Mouse (Mus musculus) left cerebral cortex, adult 18-20 months (tissue): ENCODE measurements around the gene Dlst. TPM values are rescaled to one million over a fixed set of nuclear protein-coding genes. Genes with fewer than 3 reads are reported as not detected.
A peak's percentile ranks its signal among the peaks of the same experiment; 100 is the strongest.

ENCODE experiments used
- DNase-seq, 2 experiments: peaks; one replicate each; pipeline ENCODE4 v3.0.0; 2021 to 2022; ENCODE audit warnings: low spot score in 2 of 2, mixed read lengths in 1 of 2
- long read RNA-seq, 2 experiments: library from polyadenylated mRNA; stranded (forward); transcript quantifications; one replicate each; pipeline ENCODE4 v2.0.0; 2021
- total RNA-seq, 2 experiments: library from RNA; stranded (reverse); gene quantifications; 2 replicates each; pipeline ENCODE4 v1.2.3; 2021

Dlst gene
- total RNA-seq = 100 to 1,000 TPM; 147 to 157 TPM
- long read RNA-seq, experiment 1, transcript Dlst-201 (15 exons, 2,764 nt) = major isoform, 31 of 69 reads
- long read RNA-seq, experiment 1, partial matches to known transcripts = 27 of 69 reads
- long read RNA-seq, experiment 1, other reads (novel, unspliced or antisense) = 10 of 69 reads
- long read RNA-seq, experiment 2, transcript Dlst-201 (15 exons, 2,764 nt) = major isoform, 26 of 64 reads
- long read RNA-seq, experiment 2, partial matches to known transcripts = 34 of 64 reads
- long read RNA-seq, experiment 2, other reads (novel, unspliced or antisense) = 3 of 64 reads

DNA sequence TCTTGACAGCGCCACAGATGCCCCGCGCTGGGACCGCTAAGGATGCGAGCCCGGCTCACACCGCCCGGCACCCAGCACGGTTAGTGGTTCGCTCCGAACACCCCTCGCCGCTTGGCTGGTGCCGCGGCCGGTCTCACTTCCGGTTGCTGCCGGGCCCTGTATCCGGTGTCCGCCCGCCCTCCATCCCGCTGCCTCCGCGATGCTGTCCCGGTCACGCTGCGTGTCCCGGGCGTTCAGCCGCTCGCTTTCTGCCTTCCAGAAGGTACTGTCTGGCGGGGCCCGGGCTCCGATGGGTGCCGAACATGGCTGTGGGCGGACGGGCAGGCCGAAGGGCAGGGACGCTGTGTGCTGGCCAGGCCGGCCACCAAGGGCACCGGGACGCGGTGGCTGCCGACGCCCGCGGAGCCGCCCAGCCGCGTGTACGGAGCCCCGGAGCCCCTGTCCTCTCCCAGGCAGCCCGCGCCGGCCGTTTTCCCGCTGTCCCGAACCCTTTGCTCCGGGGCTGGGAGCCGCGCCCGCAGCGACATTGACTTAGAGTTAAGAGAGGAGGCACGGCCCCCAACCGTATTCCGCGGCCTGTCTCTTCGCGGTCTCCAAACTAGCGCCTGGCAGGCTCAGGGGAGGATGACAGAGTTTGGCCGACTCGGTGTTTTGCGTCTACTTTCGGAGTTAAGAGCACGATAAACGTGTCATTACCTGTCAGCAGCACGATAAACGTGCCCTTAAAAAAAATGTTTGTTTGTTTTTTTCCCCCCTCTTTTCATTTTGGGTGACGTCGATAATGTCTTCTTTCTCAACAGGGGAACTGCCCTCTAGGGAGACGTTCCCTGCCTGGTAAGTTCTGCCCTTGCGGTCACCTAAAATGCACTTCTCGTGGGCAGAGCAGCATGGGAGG lies at the start of gene Dlst, which contains the start of gene Prox2:
TSS of gene Dlst (plus strand) at position 136 of the 895 bp plus-strand sequence.
TSS of gene Prox2 (minus strand) at position 62 of the 895 bp plus-strand sequence.
- peak; percentile 86 to 92 for DNase-seq

DNA sequence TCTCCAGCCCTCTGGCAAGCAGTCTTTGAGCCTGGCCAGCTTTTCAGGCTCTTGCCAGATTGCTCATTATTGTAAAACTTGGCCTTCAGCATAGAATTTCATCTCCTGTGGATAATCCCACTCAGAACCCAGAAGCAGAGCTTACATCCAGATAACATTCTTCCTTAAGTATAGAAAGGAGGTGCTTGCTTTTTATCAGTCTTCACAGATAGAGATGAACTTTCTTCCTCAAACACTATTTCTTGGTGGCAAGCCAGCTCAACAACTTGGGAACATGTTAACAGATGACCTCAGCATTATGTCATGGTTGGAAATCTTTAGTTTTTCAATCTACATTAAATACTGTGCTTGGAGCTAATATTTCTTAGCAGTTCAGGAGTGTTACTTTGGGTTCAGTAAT lies 39.6 kb upstream of the Dlst start:
- DNase-seq = no peak

DNA sequence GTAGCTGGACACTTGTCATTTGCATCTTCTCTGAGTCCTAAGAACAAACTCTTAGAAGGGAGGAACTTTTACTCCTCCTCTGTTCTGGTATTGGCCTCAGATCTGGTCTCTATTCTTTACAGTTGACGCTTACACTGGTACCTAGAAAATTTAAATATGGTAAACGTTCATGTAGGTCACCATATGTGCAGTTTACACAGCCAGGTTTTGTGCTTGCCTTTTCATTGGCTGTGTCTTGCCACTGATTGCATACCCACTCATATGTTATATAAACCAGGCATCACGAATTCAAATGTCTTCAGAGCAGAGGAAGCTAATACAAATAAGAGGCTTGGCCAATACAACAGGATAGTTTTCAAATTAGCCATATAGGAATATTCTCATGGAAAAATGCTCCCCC lies 33.5 kb upstream of the Dlst start:
- DNase-seq = peak in 1 of 2 experiments; percentile 24

DNA sequence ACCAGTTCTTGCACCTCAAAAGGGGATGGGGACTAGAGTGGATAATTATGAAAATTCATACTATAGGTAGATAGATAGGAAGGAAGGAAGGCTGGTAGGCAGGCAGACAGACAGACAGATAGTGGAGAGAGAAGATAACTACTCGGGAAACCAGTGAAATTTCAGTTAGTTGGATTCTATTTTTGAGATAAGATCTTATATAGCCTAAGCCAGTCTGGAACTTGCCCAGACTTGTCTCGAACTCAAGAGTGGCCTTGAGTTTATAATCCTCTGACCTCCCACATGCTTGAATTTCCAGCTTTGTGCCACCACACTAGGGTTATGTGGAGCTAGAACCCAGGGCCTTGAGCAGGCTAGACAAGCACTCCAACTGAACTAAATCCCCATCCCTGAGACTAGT lies 26.4 kb upstream of the Dlst start:
- no peak for DNase-seq

DNA sequence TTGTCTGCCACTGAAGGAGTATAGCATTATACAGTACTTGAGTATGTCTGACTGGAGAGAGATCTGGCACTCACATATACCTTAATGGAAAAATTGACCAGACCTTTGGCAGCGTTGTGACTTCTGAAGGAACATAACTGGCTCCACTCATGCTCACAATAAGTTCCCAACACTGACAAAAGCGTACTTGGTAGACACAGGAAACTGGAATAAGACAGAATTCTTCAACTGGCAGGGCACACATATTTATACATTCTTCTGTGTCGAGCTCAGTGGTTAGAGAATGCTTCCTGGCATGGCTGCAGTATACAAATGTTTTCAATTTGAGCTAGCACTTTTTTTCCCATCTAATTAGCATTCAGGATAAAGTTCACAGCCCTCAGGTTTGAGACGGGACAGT lies 25.7 kb upstream of the Dlst start:
- no peak for DNase-seq

DNA sequence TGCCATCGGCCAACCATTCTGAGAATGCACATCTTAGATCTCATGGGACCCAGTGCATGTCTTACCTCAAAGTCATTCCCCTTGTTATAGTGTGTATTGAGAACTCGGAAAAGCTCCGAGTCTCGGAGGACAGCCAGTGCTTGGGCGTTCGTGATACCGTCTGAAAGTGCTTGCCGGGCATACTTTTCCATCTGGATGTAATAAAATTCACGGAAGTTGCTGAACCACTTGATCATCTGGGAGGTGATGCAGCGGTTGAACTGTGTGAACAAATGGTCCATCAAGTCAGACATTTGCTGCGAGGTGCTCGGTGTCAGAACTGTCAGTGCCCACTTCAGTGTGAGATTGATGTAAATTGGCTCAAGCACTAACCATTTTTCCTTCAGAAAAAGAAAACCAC lies 22.8 kb upstream of the Dlst start:
- no peak for DNase-seq

DNA sequence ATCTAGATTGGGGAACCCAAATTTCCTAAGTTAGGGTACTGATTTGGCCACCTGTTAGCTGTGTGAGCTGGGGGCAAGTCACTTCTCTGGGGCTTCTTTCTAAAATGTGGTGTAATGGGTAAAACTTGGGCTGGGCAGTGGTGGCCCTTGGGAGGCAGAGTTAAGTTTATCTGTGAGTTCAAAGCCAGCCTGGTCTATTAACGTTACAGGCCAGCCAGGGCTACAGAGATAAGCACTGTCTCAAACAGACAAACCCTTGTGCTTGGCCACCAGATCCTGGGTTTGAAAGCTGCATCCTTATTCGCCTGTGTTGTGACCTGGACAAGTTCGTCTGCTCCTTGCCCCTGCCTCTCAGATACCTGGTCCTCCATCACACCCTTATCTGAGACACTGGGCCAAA lies 19.4 kb upstream of the Dlst start:
- no peak for DNase-seq

DNA sequence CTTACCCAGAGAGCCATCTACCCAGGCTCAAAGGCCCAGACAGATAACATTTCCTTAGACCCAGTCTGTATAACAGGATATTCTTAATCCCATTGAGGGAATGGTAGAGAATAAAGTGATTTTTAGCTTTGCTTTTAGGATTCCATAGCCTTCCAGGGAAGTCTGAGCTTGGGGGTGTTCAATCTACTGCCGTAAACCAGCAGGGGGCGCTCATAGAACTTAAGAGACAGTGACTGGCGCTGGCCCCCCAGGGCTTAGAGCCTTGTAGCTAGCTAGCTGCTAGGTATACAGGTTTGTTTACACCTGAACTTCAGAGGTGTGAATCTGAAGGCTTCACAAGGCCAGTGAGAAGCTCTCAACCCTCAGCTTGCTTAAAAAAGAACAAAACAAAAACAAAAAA lies 18.4 kb upstream of the Dlst start:
- peak; percentile 67 to 79 for DNase-seq

DNA sequence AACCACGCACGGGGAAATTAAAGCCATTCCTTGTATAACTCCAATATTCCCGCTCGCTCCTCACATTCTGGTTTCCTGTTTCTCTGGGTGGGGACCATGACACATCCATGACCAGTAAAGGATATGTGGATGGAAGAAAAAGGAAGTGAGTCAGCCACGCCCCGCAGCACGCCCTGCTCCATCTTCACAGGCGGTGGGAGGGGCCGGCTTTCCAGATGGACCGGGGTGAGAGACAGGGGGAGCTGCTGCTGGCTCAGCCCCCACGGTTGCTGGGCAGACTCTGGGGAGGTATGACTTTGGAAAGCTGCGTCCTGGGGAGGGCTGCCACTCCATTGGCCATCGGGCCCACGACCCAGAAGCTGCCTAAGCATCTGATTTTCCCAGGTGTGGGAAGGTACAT lies 16.6 kb upstream of the Dlst start:
- peak; percentile 60 to 61 for DNase-seq

DNA sequence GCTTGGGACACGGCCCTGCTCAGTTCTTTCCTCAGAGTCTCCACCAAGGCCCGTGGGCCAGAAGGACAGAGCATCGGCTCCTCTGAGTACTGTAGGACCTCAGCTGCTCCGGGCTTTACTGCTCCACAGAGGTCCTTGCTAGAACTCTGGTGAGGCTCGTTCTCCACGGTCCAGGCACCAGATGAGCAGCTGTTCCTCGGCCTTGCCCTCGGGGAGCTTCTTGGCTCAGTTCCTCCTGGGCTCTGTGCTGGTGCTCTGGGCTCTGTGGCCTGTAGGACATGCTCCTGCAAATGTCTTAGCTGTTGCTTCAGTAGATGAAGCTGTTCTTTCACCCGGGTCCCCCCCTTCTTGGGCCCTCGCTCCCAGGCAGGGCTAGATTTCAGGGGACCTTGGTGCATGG lies 15.9 kb upstream of the Dlst start:
- no peak for DNase-seq

DNA sequence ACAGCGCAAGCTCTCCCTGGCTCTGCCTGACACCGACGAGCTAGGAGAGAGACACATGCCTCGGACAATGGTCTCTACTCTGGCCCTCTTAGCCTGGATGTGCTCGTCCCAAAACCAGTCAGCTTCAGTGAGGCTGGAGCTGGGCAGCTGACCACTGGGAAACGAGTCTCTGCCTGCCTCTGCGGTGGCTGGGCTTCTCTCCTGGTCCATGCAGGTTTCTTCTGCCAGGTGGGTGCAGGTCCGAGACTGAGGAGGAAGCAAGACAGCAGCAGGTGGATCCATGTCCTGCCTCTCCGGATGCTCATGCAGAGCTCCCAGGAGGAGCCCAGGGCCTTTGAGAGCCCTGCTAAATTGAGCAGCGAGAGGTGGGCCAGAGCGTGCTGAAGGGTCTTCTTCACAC lies 15.5 kb upstream of the Dlst start:
- DNase-seq = no peak

DNA sequence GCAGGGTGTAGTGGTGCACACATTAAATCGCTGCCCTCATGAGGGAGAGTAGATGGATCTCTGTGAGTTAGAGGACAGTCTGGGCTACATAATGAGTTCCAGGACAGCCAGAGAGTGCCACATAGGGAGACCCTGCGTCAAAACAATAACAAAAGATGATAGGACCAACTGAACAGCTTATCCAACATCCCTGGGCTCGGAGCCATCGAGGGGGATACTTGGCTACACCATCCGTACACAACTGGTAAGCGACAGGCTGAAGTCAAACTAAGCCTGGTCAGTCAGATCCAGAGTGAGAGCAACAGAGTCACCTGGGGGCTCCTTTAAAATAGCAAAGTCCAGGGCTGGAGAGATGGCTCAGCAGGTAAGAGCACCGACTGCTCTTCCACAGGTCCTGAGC lies 14.8 kb upstream of the Dlst start:
- DNase-seq = no peak

DNA sequence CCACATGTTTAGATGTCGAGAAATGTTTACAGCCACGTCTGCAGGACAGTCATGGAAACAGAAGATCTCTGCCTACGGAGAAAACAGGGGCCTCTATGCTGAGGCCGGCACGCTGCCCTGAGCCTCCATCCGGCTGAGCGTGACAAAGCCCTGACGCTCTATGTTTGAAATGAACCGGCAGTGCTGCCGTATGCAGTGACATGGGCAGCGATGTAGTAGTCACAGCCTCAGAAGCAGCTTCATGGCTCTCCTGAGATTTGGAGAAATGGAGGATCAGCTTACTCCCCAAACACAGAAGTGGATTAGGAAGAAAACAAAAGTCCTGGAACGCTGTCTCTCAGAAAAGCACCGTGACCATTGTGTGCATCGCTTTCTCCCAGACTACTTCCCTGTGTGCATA lies 9.6 kb upstream of the Dlst start:
- no peak for DNase-seq

DNA sequence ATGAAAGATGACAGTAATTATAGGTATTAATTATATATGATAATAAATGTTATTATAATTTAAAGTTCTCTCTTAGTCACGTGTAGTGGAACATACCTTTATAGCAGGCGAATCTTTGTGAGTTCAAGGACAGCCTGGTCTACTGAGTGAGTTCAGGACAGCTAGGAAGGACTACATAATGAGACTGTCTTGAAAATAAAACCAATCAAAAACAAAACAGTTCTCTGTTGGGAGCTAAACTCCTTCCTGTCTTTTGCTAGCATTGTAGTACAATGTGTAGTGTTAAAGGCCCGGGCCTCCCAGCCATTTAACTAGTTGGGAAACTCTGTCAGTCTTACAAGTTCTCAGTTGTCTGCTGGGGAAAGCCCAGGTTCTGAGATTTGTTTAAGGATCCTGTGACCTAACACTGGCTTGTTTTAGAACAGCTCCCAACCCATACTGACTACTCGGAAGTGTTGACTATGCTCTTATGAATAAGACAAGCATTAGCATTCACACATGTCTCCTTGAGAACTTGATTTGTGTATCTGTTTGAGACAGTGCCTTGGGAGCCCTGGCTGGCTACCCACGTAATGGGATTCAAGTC lies 9.0 kb upstream of the Dlst start:
- no peak for DNase-seq

DNA sequence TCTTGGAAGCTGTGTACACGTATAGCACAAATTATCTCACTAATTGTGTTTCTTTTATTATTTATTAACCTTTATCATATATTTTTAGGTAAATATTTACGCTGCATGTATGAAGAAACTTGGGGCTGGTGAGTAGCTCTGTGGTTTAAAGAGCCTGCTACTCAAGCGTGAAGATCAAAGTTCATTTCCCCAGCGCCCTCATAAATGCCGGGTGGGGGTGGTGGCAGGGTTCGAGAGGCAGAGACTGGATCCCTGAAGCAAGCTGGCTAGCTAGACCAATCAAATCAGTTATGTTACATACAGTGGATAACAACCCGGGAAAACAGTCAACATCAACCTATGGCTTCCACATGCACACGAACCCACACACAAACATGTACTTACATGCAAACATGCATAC lies 7.5 kb upstream of the Dlst start:
- no peak for DNase-seq

DNA sequence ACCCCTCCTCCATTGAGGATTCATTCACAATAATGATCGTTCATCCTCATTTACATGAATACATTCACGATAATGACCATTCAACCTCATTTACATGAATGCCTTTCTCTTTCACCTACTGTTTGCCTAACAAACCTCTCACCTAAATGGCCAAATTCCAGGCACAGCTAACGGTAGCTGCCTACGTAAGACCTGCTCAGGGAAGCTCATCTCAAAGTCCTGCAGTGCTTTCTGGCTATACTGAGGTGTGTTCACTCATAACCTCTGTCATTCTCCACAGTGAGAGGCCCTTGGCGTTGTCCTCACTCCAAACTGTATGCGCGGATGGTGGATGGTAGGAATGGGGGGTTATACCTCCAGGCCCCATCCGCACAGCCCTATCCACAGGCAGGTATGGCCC lies 5.8 kb upstream of the Dlst start:
- no peak for DNase-seq

DNA sequence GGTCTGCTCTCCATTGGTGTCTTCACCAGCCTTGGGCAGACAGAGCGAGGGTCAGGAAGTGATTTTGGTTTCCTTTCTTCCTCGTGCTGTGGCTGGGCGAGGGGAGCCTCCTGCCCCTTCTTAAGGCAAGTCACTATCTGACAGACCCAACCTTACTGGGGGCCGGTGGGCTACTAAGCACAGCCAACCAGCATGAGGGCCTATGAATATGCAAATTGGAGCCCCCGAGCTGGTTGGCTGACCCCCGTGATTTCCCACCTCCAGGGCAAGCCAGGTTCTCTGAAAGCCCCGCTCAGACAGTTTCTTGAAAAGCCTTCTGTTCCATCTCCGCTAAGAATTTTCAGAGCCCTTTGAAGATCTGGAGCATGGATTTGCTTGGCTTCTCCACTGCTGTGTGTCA lies 4.3 kb upstream of the Dlst start:
- DNase-seq = no peak

DNA sequence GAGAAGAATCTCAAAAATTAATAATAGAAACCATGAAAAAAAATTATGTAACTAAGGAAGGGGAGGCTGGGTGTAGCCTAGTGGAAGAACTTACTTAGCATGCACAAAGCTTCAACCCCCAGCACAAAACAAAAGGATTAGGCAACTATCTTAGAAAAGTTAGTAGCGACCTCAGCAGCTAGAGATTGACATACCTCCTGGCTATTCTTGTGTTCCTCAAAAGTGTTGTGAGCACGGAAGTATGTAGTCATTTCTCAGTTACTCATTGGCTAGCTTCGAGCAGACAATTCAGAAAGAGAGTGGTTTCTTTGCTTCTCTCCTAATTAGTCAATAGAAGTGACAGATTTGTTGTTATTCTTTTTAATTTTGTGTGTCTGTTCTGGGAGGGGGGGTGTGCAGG lies 2.0 kb upstream of the Dlst start:
- no peak for DNase-seq

DNA sequence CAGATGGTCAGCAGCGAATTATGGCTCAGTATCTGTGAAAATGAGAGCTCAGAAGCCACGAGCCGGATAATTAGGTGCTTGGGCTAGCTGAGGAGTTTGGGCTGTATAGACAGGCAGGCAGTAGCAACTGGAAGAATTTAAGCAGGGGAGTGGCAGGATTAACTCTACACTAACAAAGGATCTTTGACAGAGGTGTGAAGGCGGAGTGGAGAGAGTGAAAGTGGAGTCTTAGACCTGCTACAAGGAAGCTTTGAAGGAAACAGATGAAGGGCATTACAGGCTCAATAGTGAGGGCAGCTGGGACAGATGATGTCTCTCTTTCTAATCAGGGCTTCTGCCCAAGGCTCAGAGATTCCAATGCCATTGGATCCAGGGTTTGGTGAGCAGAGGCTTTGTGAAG lies 1.2 kb upstream of the Dlst start:
- DNase-seq = no peak

DNA sequence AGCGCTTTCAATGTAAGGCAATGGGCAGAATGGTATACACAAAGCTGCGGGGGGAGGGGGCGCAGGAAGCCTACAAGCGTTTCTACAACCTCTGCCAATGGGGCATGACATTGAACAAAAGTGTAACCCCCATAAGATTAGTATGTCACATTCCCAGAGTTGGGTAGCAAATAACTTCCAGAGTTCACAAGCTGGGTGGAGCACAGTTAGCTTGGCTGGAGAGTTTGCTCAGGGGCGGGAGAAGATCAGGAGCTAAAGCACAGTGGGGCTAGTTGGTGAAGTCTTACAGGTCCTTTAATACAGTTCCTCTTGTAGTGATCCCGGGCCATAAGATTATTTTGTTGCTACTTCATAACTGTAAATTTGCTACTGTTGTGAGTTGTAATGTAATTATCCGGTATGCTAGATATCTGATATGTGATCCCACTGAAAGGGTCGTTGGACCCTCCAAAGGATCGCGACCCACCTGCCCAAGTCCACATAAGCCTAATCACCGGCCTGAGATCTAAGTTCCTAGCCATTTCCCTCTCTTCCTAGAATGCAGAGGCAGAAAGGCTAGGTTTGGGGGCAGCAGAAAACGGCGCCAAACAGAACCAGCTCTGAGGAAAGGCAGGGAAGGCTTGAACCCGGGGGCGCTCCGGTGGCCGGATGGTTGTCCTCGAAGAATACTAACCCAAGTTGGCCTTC lies 479 bp upstream of the Dlst start:
- no peak for DNase-seq

DNA sequence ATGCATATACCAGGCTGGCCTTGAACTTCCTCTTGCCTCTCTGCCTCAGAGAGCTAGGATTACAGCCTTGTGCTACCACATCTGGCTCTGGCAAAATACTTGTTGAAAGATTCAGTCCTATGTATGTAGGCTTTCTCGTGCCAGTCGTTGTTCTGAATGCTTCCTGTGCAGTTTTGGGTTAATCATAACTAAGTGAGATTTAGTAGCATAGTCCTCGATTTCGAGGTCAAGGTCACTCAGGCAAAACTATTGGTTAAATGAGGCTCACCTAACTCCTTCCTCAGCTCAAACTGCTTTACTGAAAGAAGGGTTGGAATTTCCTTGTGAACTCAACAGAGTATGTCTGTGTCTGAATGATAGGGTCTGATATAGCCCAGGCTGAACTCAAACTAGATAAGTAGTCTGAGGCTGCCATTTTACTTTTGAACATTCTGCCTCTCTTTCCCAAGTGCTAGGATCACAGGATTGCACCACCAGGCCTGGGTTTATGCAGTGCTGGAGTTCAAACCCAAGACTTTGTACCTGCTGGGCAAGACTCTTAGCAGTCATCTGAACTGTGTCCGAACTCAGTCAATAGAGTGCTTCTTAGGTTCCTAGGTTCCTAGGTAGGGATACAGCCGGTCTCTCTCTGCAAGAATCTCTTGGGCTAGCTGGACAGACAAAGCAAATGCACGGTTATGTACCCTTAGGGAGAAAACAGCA lies 2.1 kb downstream of the Dlst start:
- DNase-seq = no peak
